ENCODE assay signal across 8 mouse cellular contexts in genomic region chr17:73804592-73805271, GRCm38 (mm10). TPM values are rescaled to one million over a fixed set of nuclear protein-coding genes. Genes with fewer than 3 reads are reported as not detected.
A peak's percentile ranks its signal among the peaks of the same experiment; 100 is the strongest.
DNase-seq lines count a peak whose midpoint lies in the region; ATAC-seq and TF ChIP-seq lines count a peak whose summit lies in the region.

No protein-coding gene starts in this region.

- under 1% methylated on average over 45 of the region's 45 CpGs for WGBS in hindbrain, embryonic 10.5 days
- WGBS in lung, embryonic 15.5 days, result under 1% methylated on average over 45 of the region's 45 CpGs

- no peaks in the 10 kb centered on the region for H3K9me3 ChIP-seq in MEL (replicated peaks; ENCODE audit: insufficient read depth, low read length)
- no peaks in the 10 kb centered on the region for H3K9me3 ChIP-seq in hindbrain, embryonic 10.5 days
- no peaks in the 10 kb centered on the region for H3K9me3 ChIP-seq in lung, embryonic 15.5 days

- peak; percentile 28 for TF ChIP-seq RAD21 in MEL (IDR thresholded peaks at IDR 0.05; ENCODE audit: low read depth, low read length)

- H3K4me2 ChIP-seq in lung, embryonic 15.5 days, result peak overlapping the region; percentile 87

- peaks cover 7 to 27% of the 10 kb centered on the region in 2 experiments for H3K4me1 ChIP-seq in MEL (ENCODE audit: control insufficient read depth in 1 of 2, insufficient read depth in 2 of 2, low read length in 2 of 2)
- peaks cover 13% of the 10 kb centered on the region for H3K4me1 ChIP-seq in hindbrain, embryonic 10.5 days (replicated peaks)
- H3K4me1 ChIP-seq in lung, embryonic 15.5 days, result peaks cover 20% of the 10 kb centered on the region

- peak overlapping the region; percentile 40 for H3K27ac ChIP-seq in MEL (ENCODE audit: control insufficient read depth, low read depth, low read length)
- H3K27ac ChIP-seq in hindbrain, embryonic 10.5 days, result peak overlapping the region; percentile 81
- peak overlapping the region; percentile 39; the same call in 1 of the 2 replicates for H3K27ac ChIP-seq in lung, embryonic 15.5 days

- TF ChIP-seq POLR2A in MEL (IDR thresholded peaks at IDR 0.05; ENCODE audit: control insufficient read depth in 1 of 2, insufficient read depth in 1 of 2, low read depth in 1 of 2, low read length in 2 of 2, poor library complexity in 1 of 2), result peak in 1 of 2 experiments; percentile 85; a peak in 2 of 4 replicates

- peak overlapping the region; percentile 66 for H3K9ac ChIP-seq in MEL (ENCODE audit: control insufficient read depth, low read depth, low read length, poor library complexity, severe bottlenecking)
- peak overlapping the region; percentile 53 for H3K9ac ChIP-seq in lung, embryonic 15.5 days

- peak; percentile 92 for DNase-seq in MEL (ENCODE audit: low read depth, low spot score)
- peak; percentile 95 to 96 for DNase-seq in cerebellum, adult 18-20 months
- DNase-seq in hindbrain, embryonic 10.5 days (ENCODE audit: low spot score), result peak; percentile 94
- peak; percentile 87 for DNase-seq in layer of hippocampus, adult 9-10 months (ENCODE audit: low spot score)
- peak; percentile 62 for DNase-seq in ovary, postnatal 10 days (ENCODE audit: low spot score)
- DNase-seq in thymus, postnatal 0 days (ENCODE audit: low spot score), result peak; percentile 87

- H3K27me3 ChIP-seq in MEL (ENCODE audit: control insufficient read depth in 1 of 2, insufficient read depth in 2 of 2, low read length in 2 of 2), result no peaks in the 10 kb centered on the region
- H3K27me3 ChIP-seq in hindbrain, embryonic 10.5 days (ENCODE audit: insufficient read depth, poor library complexity, severe bottlenecking), result no peaks in the 10 kb centered on the region
- peaks cover 6% of the 10 kb centered on the region; the same call in 1 of the 2 replicates for H3K27me3 ChIP-seq in lung, embryonic 15.5 days

- peak in 1 of 2 experiments; percentile 59; a peak in 2 of 4 replicates for TF ChIP-seq EP300 in MEL (IDR thresholded peaks at IDR 0.05; ENCODE audit: low read depth in 1 of 2, low read length in 2 of 2)

- ATAC-seq in frontal cortex, adult (ENCODE audit: low TSS enrichment), result peak; percentile 97
- ATAC-seq in lung, embryonic 15.5 days (ENCODE audit: borderline replicate concordance, extremely low read depth, low FRiP score, low TSS enrichment), result peak; percentile 92

- peaks cover 0 to 25% of the 10 kb centered on the region in 2 experiments; a peak in 3 of 4 replicates for H3K36me3 ChIP-seq in MEL (ENCODE audit: control insufficient read depth in 1 of 2, insufficient read depth in 2 of 2, low read length in 2 of 2)
- no peaks in the 10 kb centered on the region for H3K36me3 ChIP-seq in hindbrain, embryonic 10.5 days
- no peaks in the 10 kb centered on the region for H3K36me3 ChIP-seq in lung, embryonic 15.5 days

- TF ChIP-seq CTCF in MEL (IDR thresholded peaks at IDR 0.05 in 2 of 3, conservative IDR thresholded peaks at IDR 0.05 in 1 of 3; ENCODE audit: control insufficient read depth in 1 of 3, insufficient read depth in 1 of 3, low read depth in 2 of 3, low read length in 3 of 3, poor library complexity in 1 of 3, severe bottlenecking in 1 of 3), result peak in 2 of 3 experiments; percentile 33 to 57; a peak in 4 of 6 replicates

- H3K79me2 ChIP-seq in MEL (ENCODE audit: control insufficient read depth, insufficient read depth, low read length, poor library complexity), result peaks cover 31% of the 10 kb centered on the region

- peak overlapping the region; percentile 76 to 97 for H3K4me3 ChIP-seq in MEL (ENCODE audit: control insufficient read depth in 1 of 2, insufficient read depth in 1 of 2, low read depth in 2 of 2, low read length in 2 of 2)
- H3K4me3 ChIP-seq in hindbrain, embryonic 10.5 days, result peak overlapping the region; percentile 71
- peak overlapping the region; percentile 56 for H3K4me3 ChIP-seq in lung, embryonic 15.5 days

TF ChIP-seq in MEL, 35 proteins besides CTCF, POLR2A, EP300 and RAD21:
- TF ChIP-seq BHLHE40 (IDR thresholded peaks at IDR 0.05; ENCODE audit: borderline replicate concordance, low read depth, low read length), result 0 out of 2 replicates have a peak, but pooled peaks have one; percentile 20
- TF ChIP-seq NELFE (IDR thresholded peaks at IDR 0.05; ENCODE audit: low read depth, low read length), result peak; percentile 73
- TF ChIP-seq KAT2A (conservative IDR thresholded peaks at IDR 0.05; ENCODE audit: low read depth, low read length), result peak; percentile 71; the same call in 1 of the 2 replicates
- peak; percentile 94 for TF ChIP-seq SIN3A (IDR thresholded peaks at IDR 0.05; ENCODE audit: low read length)
- peak; percentile 48; the same call in 1 of the 2 replicates for TF ChIP-seq MYC (IDR thresholded peaks at IDR 0.05; ENCODE audit: low read depth, low read length)
- TF ChIP-seq ZNF384 (IDR thresholded peaks at IDR 0.05; ENCODE audit: low read depth, low read length), result no peak; the same call in 1 of the 2 replicates
- TF ChIP-seq JUND (IDR thresholded peaks at IDR 0.05; ENCODE audit: low read depth, low read length), result no peak
- no peak; the same call in 1 of the 2 replicates for TF ChIP-seq POLR2AphosphoS2 (IDR thresholded peaks at IDR 0.05; ENCODE audit: low read length)
- TF ChIP-seq GATA1 (IDR thresholded peaks at IDR 0.05; ENCODE audit: low read depth, low read length), result 0 out of 2 replicates have a peak, but pooled peaks have one; percentile 13
- no peak for TF ChIP-seq UBTF (IDR thresholded peaks at IDR 0.05; ENCODE audit: borderline replicate concordance, insufficient read depth, low read depth, low read length)
- peak; percentile 43 for TF ChIP-seq SMC3 (IDR thresholded peaks at IDR 0.05; ENCODE audit: low read depth, low read length)
- TF ChIP-seq CHD1 (IDR thresholded peaks at IDR 0.05; ENCODE audit: low read depth, low read length), result no peak
- TF ChIP-seq ETS1 (IDR thresholded peaks at IDR 0.05; ENCODE audit: low read depth, low read length), result peak; percentile 51; the same call in 1 of the 2 replicates
- TF ChIP-seq MAX (IDR thresholded peaks at IDR 0.05; ENCODE audit: low read length), result peak; percentile 68
- no peak for TF ChIP-seq TAL1 (IDR thresholded peaks at IDR 0.05; ENCODE audit: low read length)
- no peak for TF ChIP-seq GABPA (IDR thresholded peaks at IDR 0.05; ENCODE audit: low read depth, low read length)
- TF ChIP-seq MAFK (IDR thresholded peaks at IDR 0.05; ENCODE audit: borderline replicate concordance, low read depth, low read length), result 0 out of 2 replicates have a peak, but pooled peaks have one; percentile 15
- TF ChIP-seq MYB (IDR thresholded peaks at IDR 0.05; ENCODE audit: low read depth, low read length), result no peak
- no peak for TF ChIP-seq POLR2AphosphoS5 (IDR thresholded peaks at IDR 0.05; ENCODE audit: borderline replicate concordance, low read depth, low read length)
- TF ChIP-seq MXI1 (IDR thresholded peaks at IDR 0.05; ENCODE audit: low read depth, low read length), result peak; percentile 94
- no peak for TF ChIP-seq MEF2A (IDR thresholded peaks at IDR 0.05; ENCODE audit: extremely low read depth, insufficient replicate concordance, low read depth, low read length, poor library complexity, severe bottlenecking)
- TF ChIP-seq USF1 (IDR thresholded peaks at IDR 0.05; ENCODE audit: low read depth, low read length), result 0 out of 2 replicates have a peak, but pooled peaks have one; percentile 13
- no peak; the same call in 1 of the 2 replicates for TF ChIP-seq E2F4 (IDR thresholded peaks at IDR 0.05; ENCODE audit: borderline replicate concordance, low read depth, low read length)
- 0 out of 2 replicates have a peak, but pooled peaks have one; percentile 48 for TF ChIP-seq ZMIZ1 (IDR thresholded peaks at IDR 0.05; ENCODE audit: low read depth, low read length)
- TF ChIP-seq ZC3H11A (IDR thresholded peaks at IDR 0.05; ENCODE audit: low read depth, low read length), result peak; percentile 18; the same call in 1 of the 2 replicates
- peak; percentile 75; the same call in 1 of the 2 replicates for TF ChIP-seq RCOR1 (IDR thresholded peaks at IDR 0.05; ENCODE audit: low read depth, low read length)
- peak; percentile 71 for TF ChIP-seq NRF1 (IDR thresholded peaks at IDR 0.05; ENCODE audit: insufficient read depth, low read depth, low read length, poor library complexity, severe bottlenecking)
- peak; percentile 67 for TF ChIP-seq TCF12 (IDR thresholded peaks at IDR 0.05; ENCODE audit: low read depth, low read length)
- peak; percentile 52; the same call in 1 of the 2 replicates for TF ChIP-seq MAZ (IDR thresholded peaks at IDR 0.05; ENCODE audit: low read depth, low read length)
- TF ChIP-seq TBP (IDR thresholded peaks at IDR 0.05; ENCODE audit: low read depth, low read length), result peak; percentile 60; the same call in 1 of the 2 replicates
- peak; percentile 90 for TF ChIP-seq ELF1 (IDR thresholded peaks at IDR 0.05; ENCODE audit: low read depth, low read length)
- TF ChIP-seq HCFC1 (IDR thresholded peaks at IDR 0.05; ENCODE audit: low read depth, low read length), result peak; percentile 95
- no peak for TF ChIP-seq CHD2 (IDR thresholded peaks at IDR 0.05; ENCODE audit: low read length)
- no peak for TF ChIP-seq ZKSCAN1 (IDR thresholded peaks at IDR 0.05; ENCODE audit: low read depth, low read length)
- no peak for TF ChIP-seq USF2 (IDR thresholded peaks at IDR 0.05; ENCODE audit: borderline replicate concordance in 1 of 2, insufficient read depth in 1 of 2, low read depth in 1 of 2, low read length in 2 of 2)
TF ChIP-seq in MEL: peak in this region for 21.

RNA-seq across cellular contexts. Expression of gene Ehd3, which starts 0.8 kb away (rescaled TPM):
- total RNA-seq in MEL (2012; rRNA removed), result 29.1 and 38.7 TPM in 2 replicates
- polyA plus RNA-seq in MEL (2012; ENCODE audit: insufficient read depth in 1 of 2, insufficient read length in 2 of 2, low read depth in 1 of 2, low replicate concordance in 2 of 2, missing spikeins in 1 of 2), result 10 to 100 TPM in 1 of 2 experiments, not detected in 1; 62.9 TPM
- 10.3 and 11.8 TPM in 2 replicates for polyA plus RNA-seq in hindbrain, embryonic 10.5 days (2016; fragmentation: Nextera tagmentation; extraction: Ambion mirVana)
- polyA plus RNA-seq in lung, embryonic 15.5 days (2015; fragmentation: Nextera tagmentation; extraction: Ambion mirVana), result 9.7 and 11.1 TPM in 2 replicates
- polyA plus RNA-seq in thymus, postnatal 0 days (2015; fragmentation: Nextera tagmentation; extraction: Ambion mirVana), result 3.7 and 4.6 TPM in 2 replicates

Comparison
In these comparisons a context has a peak if more than half of its experiments do, and no peak if none do; other contexts are left out.
1. Peak in every context shown above with its lines: DNase-seq, ATAC-seq, H3K4me3 ChIP-seq and H3K27ac ChIP-seq.